Mouse (Mus musculus): ENCODE measurements around the gene Inpp4b. TPM values are rescaled to one million over a fixed set of nuclear protein-coding genes. Genes with fewer than 3 reads are reported as not detected.

Inpp4b gene
- total RNA-seq, 1 experiment from 2014 or later, result 77.5 TPM

DNA sequence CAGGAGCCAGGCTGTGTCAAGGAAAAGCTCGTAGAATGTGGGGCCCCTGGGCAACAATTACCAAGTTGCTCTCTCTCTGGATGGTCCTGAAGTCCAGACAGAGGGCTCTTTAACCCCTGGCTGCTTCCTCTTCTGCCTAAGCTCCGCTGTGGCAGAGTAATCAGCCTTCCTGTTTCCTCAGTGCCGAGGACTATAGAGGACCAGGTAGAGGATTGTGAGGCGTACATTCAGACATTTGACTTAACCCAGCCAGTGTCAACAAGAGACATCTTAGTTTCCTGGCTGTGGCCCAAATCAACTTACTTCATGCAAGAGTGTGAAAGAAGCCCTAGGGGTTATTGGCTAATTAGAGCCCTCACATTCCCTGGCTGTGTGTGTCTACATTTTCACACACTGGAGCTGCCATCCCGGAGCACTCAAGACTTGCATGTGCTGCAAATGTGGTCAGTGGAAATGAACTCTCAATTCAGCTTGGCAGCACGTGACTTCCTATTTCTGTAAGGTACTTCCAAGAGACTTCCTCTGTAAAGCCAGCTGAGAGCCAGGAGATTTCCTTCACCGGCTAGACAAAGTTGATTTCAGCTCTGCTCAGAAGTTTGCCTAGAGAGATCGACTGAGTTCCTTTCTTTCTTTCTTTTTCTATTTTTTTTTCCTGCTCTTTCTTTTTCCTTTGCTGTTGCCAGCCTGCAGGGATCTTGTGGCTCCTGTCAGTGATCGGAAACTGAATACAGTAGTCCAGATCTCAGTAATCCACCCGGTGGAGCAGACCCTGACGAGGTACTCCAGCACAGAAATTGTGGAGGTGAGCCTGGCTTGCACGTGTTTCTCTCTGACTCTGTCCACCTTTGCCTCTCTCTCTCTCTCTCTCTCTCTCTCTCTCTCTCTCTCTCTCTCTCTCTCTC, 425.3 kb downstream of the Inpp4b start:
- peak; percentile 39; the same call in 1 of the 2 replicates for ATAC-seq (ENCODE audit: extremely low read depth, insufficient number of reproducible peaks, low FRiP score, poor library complexity, severe bottlenecking)

DNA sequence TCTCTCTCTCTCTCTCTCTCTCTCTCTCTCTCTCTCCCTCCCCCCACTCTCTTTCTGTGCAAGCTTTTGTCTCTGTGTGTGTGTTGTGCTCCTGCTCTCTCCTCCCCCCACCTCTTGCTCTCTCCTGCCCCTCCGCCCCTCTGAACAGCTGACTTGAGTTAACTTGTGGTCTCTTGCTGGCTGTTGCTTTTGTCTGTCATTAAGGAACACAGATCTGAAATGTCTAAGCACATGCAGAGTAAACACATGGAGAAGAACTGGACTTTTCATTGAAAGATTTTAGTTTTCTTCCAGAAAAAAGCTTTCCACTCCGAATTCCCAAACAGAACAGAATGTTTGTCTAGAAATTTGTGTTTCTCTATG, 425.9 kb downstream of the Inpp4b start:
- no peak for ATAC-seq (ENCODE audit: extremely low read depth, insufficient number of reproducible peaks, low FRiP score, poor library complexity, severe bottlenecking)

DNA sequence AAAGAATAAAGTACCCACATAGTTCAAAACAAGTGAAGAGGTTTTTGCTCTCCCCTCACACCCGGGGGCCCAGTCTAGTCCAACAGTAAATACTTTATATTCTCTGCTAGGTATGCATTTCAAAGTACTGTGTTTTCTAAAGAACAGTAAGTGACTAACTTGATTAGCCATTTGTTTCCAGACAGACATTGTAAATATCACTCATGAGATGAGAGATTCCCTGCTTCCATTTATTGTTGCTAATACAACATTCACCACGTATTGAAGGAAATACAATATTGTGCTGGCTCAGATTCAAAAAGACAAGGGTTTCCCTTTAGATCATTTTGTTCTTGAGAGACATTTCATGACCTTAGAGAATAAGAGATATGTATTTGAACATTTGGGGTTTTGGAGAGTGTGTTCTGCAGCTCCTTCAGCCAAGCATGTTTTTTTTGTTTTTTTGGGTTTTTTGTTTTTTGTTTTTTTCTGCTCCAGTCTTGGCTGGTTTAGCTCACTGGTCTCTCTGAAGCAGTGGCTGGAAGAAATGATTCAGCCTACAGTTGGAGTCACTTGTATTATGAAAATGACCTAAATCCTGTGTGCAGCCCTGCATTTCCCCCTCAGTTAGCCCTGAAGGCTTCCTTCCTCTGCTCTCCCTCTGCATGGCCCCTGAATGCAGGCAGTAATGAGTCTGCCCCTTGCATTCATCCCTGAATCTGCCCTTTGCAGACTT, 426.5 kb downstream of the Inpp4b start:
- no peak for ATAC-seq (ENCODE audit: extremely low read depth, insufficient number of reproducible peaks, low FRiP score, poor library complexity, severe bottlenecking)

DNA sequence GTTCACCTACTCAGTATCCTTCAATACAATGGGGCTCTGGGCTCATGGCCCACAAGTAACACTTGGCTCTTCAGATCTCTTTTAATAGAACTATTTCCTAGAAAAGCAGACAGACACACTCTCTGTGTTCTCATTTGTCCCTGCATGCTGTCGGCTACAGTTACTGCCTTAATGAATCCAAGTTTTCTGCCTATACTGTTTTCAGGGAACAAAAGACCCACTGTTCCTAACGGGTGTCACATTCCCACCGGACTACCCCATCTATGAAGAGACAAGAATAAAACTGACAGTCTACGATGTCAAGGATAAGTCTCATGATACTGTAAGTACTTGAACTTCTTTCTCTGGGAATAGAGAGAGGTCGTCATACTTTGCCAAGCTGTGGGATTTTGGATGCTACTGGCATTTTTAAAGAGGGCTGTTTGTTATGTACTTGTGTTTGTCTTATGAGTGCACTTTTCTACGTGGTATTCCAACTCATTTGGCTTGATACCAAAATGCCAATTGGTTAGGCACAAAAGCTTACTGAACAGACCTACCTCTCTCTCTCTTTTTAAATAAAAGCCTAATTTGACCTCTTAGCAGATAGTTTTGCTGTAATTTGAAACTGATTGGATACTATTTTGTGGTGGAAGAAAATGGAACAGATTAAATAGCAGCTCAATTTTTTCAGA, 428.4 kb downstream of the Inpp4b start:
- no peak for ATAC-seq (ENCODE audit: extremely low read depth, insufficient number of reproducible peaks, low FRiP score, poor library complexity, severe bottlenecking)

DNA sequence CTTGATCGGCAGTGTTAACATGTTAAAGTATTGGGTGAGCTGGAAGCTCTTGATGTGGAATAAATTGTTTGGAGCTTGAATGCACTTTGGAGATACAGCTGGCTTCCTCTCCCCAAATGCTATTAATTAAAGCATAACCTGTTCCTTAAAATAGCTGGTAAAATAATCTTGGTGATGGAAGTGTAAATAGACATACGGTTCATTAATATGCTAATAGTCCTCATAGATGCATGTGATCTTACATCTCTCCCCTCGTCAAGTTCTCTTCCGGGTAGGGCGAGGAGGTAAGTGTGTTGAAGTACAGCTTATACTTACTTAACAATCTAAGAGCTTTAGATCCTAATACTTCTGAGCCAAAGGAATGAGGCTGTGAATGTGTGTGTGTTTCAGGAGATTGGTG, 430.5 kb downstream of the Inpp4b start:
- ATAC-seq (ENCODE audit: extremely low read depth, insufficient number of reproducible peaks, low FRiP score, poor library complexity, severe bottlenecking), result no peak

DNA sequence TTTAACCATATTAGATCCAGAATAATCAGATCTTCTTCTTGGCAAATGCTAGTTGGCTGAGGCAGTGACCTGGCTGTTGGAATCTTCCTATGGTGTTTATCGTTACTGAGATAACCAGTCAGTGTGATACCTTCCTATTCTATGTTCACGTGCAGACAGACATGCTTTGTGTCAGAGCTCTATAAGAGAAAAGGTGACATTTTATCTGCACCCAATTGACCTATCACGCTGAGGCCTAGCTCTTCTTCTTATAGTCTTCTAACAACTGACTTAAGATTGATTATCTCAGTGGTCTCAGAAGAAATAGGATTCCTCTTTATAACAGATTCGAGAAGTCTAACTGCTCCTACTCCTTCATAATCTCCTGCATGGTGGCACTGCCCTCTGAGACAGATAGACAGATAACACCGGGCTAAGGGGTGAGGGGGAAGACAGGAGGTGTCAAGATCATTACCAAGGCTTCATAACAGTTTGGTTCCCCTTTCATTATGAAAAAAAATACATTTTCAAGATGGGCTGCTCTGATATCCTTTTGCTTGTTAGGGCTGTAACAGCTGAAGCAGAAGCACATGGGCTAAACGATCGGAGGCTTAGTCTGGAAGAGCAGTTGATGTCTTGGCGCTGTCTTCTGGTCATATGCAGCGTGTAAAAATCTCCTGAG, 431.1 kb downstream of the Inpp4b start:
- ATAC-seq (ENCODE audit: extremely low read depth, insufficient number of reproducible peaks, low FRiP score, poor library complexity, severe bottlenecking), result no peak

DNA sequence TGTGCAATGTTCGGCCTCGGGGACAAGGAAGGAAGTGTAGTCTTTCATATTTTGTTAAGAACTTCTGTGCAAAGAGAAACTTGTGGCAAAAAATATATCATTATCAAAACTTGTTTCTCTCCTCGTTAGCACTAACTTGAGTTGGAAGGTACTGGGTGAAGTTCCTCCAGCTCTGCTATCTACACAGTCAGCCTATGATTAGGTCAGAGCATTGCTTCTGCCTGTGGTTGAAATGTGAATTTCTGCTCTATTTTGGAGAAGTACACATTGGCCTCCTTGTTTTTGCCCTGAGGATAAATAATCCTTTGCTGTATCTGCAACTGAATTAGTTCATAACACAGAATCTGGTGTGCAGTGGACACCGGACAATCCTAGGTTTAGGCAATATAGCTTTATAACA, 431.7 kb downstream of the Inpp4b start:
- ATAC-seq (ENCODE audit: extremely low read depth, insufficient number of reproducible peaks, low FRiP score, poor library complexity, severe bottlenecking), result no peak

DNA sequence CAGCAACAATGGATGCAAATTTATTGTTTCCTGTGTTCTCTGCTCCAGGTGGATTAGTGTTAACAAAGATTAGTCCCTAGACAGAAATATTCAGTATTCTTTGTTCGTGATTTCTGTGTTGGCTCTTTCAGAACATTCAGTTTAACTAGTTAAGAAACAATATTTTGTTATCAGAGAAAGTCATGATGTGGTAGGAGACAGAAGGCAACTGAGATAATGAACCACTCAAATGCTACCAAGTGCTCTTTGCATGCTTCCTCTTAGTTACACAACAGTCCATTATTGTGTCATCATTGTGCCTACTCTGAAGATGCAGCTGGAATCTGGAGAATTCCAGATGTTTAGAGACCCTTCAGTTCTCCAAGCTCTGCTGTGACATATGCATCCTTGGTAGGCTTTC, 432.1 kb downstream of the Inpp4b start:
- ATAC-seq (ENCODE audit: extremely low read depth, insufficient number of reproducible peaks, low FRiP score, poor library complexity, severe bottlenecking), result no peak

DNA sequence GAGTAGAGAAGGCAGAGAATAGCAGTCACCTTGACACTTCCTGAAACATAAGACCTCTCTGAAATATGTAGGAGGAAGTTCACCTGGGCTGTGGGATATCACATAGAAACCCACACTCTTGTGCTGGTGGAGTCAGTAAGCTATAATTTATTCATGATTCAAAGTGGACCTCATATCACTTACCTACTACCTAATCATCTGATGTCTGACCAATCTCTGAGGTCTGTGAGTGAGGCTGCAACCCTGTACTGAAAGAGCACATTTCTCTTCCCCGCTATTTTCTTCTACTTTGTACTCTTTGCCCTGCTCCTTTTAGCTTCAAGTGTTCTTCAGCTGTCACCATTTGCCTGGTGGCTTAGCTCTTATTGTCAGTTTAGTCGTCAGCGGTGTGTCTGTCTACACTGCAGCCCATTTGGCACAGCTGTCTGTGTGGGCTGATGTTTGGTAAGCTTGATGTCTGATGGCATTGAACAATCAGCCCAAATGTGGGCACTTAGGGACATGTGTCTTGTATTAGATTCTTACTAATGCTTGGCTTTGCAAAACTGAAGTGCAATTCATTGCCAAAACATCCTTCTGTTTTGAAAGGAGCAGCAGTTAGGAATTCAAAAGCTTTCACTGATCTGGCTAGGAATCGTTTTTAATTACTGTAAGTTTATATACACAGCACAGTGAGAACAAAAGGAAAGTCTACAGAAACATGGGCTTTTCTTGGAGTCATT, 434.3 kb downstream of the Inpp4b start:
- ATAC-seq (ENCODE audit: extremely low read depth, insufficient number of reproducible peaks, low FRiP score, poor library complexity, severe bottlenecking), result no peak

DNA sequence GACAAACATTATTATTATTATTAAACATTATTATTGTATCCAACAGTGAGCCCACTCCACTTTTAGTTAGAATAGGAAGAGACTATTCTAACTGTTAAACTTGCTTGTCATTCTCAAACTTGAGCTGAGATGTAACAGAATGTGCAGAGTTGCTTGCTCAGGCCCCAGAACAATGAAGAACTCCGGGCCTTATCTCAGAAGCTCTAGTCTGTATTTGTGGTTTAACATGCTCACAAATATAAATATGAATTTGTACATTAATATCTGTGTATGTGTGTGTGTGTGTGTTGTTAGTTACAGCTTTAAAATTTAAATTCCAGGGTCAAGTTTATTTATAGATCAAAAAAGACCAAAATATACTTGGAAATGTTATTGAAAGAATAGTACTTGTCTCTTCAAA, 435.3 kb downstream of the Inpp4b start:
- no peak for ATAC-seq (ENCODE audit: extremely low read depth, insufficient number of reproducible peaks, low FRiP score, poor library complexity, severe bottlenecking)

DNA sequence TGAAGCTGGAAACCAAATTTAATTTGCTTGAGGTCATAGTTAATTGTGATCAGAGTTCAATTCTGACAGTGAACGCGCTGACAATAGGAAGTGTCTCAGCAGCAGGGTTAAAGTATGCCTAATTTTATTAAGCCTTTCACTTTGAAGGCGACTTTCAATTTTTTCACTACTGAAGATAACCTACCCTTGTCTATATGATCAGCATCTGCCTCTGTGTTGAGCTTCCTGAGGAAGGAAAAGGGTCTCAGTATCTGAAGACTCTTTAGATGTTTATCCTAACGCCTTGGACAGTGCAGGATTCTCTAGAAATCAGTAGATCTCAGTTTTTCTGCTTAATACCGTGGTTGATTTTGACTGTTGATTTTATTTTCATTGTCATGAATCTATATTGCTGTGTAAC, 437.1 kb downstream of the Inpp4b start:
- no peak for ATAC-seq (ENCODE audit: extremely low read depth, insufficient number of reproducible peaks, low FRiP score, poor library complexity, severe bottlenecking)

DNA sequence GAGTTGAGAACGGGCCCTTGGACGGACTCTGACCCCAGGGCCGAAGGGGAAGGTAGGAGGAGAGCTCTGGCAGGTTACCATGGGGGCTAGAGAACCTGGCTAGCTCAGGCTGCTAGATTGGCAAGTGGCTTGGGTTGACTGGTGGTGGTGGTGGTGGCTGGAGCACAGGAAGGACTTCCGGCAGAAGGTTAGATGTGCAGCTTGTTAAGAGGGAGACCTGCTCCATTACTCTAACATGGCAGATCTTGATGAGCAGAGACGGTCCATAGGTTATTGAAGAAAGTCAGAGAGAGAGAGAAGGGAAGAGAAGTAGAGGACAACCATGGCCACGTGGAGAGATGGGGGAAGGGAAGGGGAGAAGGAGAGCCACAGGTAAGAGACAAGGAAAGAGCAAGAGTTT, 437.8 kb downstream of the Inpp4b start:
- ATAC-seq (ENCODE audit: extremely low read depth, insufficient number of reproducible peaks, low FRiP score, poor library complexity, severe bottlenecking), result no peak

DNA sequence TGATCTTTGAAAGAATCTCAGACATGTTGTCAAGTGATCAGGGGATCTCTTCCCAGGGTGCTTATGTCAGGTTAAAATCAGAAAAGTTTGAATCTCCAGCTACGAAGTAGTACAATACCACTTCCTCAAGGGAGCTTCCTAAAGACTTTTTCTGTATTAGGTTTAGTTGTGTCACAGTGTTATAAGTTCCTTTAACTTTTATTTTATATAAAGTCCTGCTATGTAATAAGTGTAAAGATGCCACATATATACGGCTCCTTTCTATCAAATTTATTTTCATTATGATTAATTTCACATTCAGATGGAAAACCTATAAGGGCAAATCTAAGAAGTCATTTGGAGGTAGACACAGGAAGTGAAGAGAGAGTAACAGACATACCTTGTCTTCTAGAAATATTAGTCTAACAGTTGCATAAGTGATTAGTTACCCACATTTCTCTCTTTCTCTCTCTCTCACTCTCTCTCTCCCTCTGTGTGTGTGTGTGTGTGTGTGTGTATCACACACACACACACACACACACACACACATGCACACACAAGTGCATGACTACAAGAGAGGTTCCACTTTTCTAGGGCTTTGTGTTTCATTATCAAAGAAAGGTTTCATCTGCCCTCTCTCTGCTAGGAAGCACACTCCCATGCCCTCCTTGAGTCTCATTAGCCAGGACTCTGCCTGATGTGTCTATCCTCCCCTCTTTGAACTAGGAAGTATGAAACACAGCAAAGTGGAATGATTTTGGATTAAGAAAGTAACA, 438.7 kb downstream of the Inpp4b start:
- ATAC-seq (ENCODE audit: extremely low read depth, insufficient number of reproducible peaks, low FRiP score, poor library complexity, severe bottlenecking), result no peak

DNA sequence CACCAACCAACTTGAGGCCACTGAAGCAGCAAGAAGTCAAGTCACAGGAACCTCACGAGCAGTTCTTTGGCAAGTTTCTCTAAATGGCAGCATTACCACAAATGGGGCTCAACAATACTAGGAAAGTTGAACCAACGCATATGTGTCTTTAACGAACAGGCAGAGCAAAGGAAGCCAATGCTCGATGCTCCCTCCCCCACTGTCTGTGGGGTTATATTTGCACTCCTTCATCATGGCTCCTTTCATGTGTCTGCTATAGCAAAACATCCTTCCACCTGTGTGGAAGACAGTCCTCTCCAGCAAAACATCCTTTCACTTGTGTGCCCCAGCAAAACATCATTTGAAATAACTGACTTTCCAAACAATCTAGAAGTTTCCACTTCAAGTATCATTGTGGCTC, 440.4 kb downstream of the Inpp4b start:
- ATAC-seq (ENCODE audit: extremely low read depth, insufficient number of reproducible peaks, low FRiP score, poor library complexity, severe bottlenecking), result peak; percentile 39; the same call in 1 of the 2 replicates

DNA sequence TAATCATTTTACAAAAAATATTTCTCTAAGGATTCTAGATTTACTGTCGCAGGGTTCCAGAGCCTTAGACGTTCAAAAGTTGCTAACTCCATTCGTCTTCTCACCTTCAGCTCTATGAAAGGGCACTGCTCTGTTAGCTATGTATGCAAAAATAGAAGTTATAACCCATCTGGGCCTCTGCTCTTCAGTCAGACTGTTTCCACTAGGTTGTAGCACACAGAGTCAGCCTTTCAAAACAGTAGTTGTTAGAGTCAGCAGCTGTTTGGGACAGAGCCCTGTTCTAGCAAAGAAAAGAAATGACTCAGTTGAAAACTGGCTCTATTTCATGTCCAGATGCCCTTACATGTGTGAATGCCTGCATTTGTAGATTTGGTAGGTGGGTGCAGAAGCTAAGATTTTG, 442.4 kb downstream of the Inpp4b start:
- ATAC-seq (ENCODE audit: extremely low read depth, insufficient number of reproducible peaks, low FRiP score, poor library complexity, severe bottlenecking), result no peak

DNA sequence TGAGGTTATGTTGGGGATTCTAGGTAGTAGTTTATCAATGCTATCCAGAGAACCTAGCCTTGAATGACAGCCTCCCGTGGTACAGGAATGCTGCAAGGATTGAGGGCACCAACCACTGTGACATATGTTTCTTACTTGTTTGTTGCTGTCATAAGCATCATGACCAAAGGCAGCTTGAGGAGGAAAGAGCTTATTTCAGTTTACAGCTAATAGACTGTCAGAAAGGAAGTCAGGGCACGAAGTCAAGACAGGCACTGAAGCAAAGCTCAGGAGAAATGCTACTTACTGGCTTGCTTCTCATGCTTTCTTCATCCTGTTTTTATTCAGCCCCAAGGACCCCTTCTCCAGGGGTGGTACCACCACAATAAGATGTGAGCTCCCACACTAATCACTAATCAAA, 446.1 kb downstream of the Inpp4b start:
- ATAC-seq (ENCODE audit: extremely low read depth, insufficient number of reproducible peaks, low FRiP score, poor library complexity, severe bottlenecking), result no peak

DNA sequence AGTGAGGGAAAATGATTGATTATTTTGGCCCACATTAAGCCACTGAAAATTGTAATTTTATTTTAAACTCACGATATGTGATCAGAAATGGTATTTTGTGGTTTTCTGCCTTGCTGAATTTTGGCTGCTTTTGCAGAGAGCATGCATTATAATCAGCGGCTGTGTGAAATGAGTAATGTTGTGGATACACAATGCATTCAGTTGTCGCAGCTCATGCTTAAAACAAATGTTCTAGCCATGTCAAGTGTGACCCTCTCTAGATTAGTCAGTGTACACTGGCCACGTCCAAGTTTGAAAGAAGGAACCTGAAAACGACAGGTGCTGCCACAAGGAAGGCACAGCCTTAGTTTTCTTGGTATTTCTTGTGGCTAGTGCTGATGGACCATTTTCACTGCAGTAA, 450.3 kb downstream of the Inpp4b start:
- ATAC-seq (ENCODE audit: extremely low read depth, insufficient number of reproducible peaks, low FRiP score, poor library complexity, severe bottlenecking), result no peak

DNA sequence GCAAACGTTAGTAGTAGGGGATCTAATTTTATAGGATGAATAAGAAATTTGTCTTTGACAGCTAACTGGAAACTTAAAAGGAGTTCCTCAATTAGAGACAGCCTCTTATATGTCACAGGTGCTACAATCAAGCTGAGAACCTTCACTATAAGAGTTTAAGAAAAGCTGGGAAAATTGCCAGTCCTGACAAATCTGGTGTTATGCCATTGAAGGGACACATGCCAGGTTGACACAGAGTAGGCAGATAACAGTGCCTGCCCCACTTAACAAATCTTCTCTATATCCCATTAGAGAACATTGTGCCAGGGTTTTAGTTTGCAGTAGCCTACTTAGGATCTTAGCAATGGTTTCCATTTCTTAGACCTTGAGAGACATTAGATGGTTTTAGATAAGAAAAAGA, 456.1 kb downstream of the Inpp4b start:
- no peak for ATAC-seq (ENCODE audit: extremely low read depth, insufficient number of reproducible peaks, low FRiP score, poor library complexity, severe bottlenecking)
